Mouse (Mus musculus) erythroid progenitor cell, adult 5-6 weeks (primary cell): ENCODE data around the gene Fam214a. TPM values are rescaled to one million over a fixed set of nuclear protein-coding genes. Genes with fewer than 3 reads are reported as not detected.

Experiments used
- ATAC-seq: replicated peaks from 2 replicates; pipeline ENCODE4 v1.8.0; 2016; ENCODE audit warnings: moderate number of reproducible peaks, mild to moderate bottlenecking, moderate TSS enrichment, inconsistent platforms; ENCODE audit not compliant: poor library complexity, low FRiP score, severe bottlenecking
- total RNA-seq, 2 experiments: library from RNA; stranded (forward) in 1 of 2; stranded (reverse) in 1 of 2; fragments of 150-400 nt in 1 of 2; fragments of 186-747, 209-891 nt in 1 of 2; gene quantifications; 2 replicates each; pipeline versions ENCODE4 v1.2.3 to v1.2.4; 2015 to 2017; ENCODE audit warnings: low replicate concordance in 2 of 2

The Fam214a gene
- total RNA-seq, 2 experiments from 2014 or later = 2.3 to 4.6 TPM

- no peak for ATAC-seq
These were observed 112.1 kb downstream of the Fam214a start for GRCm38 (mm10) chr9:75064678-75065331.

GRCm38 (mm10) chr9:75070457-75071028 is 117.9 kb downstream of the Fam214a start, which contains the start of gene Myo5a:
Myo5a (plus strand) TSS chr9:75071015.
- ATAC-seq = no peak

GRCm38 (mm10) chr9:75071029-75071705 is 118.5 kb downstream of the Fam214a start:
- peak; percentile 83 for ATAC-seq

- 0 out of 2 replicates have a peak, but pooled peaks have one; percentile 16 for ATAC-seq
These were observed 119.1 kb downstream of the Fam214a start for GRCm38 (mm10) chr9:75071706-75072192.

GRCm38 (mm10) chr9:75072361-75072760 is 119.7 kb downstream of the Fam214a start:
- ATAC-seq = no peak

GRCm38 (mm10) chr9:75077191-75077590 is 124.5 kb downstream of the Fam214a start:
- no peak for ATAC-seq

Other genes with a start within 250 kb of the Fam214a start
- gene Onecut1, start 91.0 kb upstream of the Fam214a start, total RNA-seq (2015; ENCODE audit: low replicate concordance) = not detected in 2 replicates
- gene Onecut1, start 91.0 kb upstream of the Fam214a start, total RNA-seq (2017; ENCODE audit: low replicate concordance) = not detected in 2 replicates
- gene Arpp19, start 84.7 kb downstream of the Fam214a start, total RNA-seq (2015; ENCODE audit: low replicate concordance) = 38.6 and 75.5 TPM in 2 replicates
- gene Arpp19, start 84.7 kb downstream of the Fam214a start, total RNA-seq (2017; ENCODE audit: low replicate concordance) = 31.5 and 39.5 TPM in 2 replicates
- gene Myo5a, start 118.1 kb downstream of the Fam214a start, total RNA-seq (2015; ENCODE audit: low replicate concordance) = 9.4 and 15.5 TPM in 2 replicates
- 12.2 and 19.0 TPM in 2 replicates for gene Myo5a, start 118.1 kb downstream of the Fam214a start, total RNA-seq (2017; ENCODE audit: low replicate concordance)